Mouse (Mus musculus) kidney, postnatal 4 days (tissue): Measurements from ENCODE around the gene P4ha1.
"Not testable (repeated sequence)": the region's sequence is repeated elsewhere in the genome, so short reads cannot be mapped to it uniquely, and the experiment has no call there.

Experiments
- DNase-seq, 2 experiments: peaks; one replicate each; pipeline ENCODE4 v3.0.0; 2021; ENCODE audit warnings: mixed read lengths in 2 of 2

Gene P4ha1

DNA sequence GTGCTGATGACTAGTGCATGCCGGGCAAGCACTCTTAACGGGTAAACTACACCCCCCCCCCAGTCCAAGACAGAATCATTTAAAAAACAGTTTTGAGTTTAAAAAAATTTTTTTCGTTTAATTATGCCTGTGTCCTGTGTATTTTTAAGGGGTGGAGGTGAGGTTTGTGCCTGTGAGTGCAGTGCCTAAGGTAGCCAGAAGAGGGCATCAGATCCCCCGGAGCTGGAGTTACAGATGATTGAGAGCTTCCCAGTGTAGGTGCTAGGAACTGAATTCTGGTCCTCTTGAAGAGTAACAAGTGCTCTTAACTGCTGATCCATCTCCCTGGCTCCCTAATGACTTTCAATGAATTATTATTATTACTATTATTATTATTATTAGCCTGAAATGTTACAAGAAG, 55.6 kb downstream of the P4ha1 start:
- DNase-seq: no peak

DNA sequence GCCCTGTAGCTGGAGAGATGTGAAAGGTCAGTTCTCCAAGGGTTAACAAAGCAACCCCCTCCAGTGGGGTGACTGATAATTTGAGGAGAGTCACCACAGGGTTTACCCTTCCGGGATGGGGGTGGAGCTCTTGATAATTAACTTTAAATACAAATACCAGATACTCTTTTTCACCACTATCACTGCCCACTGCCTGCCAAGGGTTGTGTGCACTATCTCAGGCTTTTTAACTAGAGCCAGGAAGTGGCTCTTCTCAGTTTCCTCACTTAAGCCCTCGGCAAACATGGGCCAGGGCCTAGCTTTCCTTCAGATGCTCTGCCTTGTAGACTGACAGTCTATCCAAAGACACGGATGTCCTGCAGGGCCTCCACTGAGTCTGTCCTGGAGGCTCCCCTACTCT, 56.8 kb downstream of the P4ha1 start:
- no peak for DNase-seq

DNA sequence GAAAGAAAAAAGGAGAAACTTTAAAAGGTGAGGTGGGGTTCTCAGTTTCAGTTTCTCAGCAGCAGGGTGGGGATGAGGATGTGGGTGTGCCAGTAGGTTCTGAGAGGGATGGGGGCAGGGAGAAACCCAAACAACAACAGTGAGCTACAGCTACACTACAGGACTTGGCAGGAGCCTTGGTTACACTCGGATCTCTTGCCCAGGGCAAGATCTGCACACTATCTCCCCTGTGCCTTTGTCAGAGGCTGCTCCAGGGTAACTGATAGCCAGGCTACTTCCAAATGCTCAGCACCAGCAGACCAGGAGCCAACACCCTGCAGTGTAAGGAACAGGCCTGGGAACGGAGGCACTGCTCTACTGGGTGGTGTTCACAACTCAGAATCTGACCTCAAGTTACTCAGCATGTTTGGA, 57.3 kb downstream of the P4ha1 start:
- DNase-seq: no peak

DNA sequence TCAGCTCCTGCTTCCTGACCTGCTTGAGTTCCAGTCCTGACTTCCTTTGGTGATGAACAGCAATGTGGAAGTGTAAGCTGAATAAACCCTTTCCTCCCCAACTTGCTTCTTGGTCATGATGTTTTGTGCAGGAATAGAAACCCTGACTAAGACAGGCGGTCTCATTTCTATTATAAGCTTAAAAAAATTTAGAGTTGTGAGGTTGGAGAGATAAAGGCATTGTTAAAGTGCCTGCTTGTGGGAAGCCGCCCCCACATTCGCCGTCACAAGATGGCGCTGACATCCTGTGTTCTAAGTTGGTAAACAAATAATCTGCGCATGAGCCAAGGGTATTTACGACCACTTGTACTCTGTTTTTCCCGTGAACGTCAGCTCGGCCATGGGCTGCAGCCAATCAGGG, 58.5 kb downstream of the P4ha1 start:
- DNase-seq: not testable (repeated sequence)

DNA sequence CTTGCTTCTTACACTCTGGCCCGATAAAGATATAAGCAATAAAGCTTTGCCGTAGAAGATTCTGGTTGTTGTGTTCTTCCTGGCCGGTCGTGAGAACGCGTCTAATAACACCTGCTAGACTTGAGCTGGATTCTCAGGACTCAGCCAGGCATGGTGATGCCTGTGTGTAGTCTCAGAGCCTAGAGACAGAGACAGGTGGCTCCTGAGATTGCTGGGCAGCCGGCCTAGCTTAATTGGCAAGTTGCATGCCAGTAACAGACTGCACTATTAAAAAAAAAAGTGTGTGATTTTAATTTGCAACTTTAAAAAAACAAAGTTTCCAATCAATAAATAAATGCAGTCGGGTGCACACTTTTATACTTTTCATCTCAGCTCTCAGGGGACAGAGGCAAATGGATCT, 63.9 kb downstream of the P4ha1 start:
- DNase-seq: no peak

DNA sequence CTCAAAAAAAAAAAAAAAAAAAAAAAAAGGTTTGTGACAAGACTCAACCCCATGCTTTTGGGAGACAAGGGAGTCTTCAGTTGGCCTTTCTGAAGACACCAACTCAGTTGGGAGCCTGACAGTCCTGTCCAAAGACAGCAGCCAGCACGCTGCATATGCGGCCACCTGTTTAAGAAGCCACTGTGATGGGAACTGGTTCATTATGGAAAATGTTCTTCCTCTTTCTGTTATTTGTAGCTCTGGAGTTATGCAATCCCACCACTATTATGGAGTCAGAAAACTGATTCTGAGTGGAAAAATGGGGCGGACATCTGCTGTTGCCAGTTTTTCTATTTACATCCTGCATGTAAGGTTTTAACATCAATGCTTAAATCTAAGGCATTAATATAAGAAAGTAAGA, 66.6 kb downstream of the P4ha1 start:
- DNase-seq: no peak

DNA sequence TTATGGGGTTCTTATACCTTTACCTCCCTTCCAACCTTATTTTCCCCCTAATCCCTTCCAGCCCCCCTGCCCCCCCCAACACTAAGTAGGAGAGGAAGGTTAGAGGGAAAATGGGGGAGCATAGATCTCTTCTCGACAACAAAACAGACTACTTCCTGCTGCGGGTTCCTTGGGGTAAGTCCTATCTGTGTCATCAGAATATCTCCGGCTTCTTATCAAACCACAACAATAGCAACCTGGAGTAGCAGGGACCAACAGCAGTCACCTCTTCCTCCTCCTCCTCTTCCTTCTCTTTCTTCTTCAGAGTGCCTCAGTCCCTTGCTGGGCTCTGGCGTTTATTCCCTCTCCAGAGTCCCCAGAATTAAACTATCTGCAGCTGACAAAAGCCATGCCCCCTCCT, 68.8 kb downstream of the P4ha1 start:
- DNase-seq: no peak

DNA sequence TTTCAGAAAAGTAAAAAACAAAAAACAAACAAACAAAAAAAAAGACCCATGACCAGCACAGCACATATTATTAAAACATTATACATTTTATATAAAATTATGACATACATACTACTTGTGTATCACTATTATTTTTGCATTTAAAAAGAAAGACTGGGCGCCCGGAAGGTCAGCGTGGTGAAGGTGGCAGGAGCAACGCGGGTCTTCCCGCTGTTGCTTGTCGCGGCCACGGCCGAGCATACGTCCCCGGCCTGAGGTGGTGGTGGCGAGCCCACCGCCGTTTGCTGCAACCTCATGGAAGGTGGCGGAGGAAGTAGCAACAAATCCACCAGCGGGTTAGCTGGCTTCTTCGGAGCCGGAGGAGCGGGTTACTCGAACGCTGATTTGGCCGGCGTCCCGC, 72.4 kb downstream of the P4ha1 start, which contains the start of gene Gm10273:
TSS of gene Gm10273 (plus strand) at position 172 of the 400 bp plus-strand sequence.
- not testable (repeated sequence) for DNase-seq

DNA sequence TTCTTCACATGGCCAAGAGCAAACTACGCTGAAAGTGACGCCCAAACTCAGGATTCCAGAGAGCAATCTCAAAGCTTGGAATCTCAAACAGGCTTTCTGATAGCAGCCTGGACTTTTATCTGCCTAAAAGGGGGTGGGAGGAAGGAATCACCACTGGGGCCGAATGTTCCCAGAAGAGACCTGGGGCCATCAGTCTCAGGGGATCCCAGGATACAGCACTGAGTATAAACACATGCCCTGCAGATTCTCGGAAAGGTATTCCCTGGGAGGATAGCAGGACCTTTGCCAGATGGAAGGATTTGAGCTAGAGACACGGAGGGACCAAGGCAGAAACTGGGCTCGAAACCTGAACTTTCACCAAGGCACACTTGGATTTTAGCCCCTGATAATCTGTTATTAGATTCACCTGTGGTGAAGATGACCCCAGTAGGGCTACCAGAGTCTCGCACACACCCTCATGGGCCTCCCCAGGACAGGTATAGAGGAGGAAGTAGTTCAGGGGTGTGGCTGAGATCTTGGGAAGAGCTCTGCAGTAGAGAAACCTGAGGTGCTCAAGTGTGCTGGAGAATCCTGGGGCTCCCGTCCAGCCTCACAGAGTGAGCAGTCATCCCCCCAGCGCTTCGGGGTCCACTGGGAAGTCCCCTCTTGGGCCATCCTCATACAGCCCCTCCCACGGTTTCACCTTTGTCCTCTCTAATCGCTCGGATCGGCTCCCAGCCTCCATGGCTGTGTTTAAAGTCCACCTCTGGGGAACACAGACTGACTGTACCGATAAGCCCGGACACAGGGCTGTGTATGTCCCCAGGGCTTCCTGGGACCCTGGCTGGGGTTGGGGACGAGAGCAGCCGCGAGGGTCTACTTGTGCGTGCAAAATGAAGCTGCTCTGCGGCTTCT, 80.0 kb downstream of the P4ha1 start, which contains the start of gene Pla2g12b:
TSS of gene Pla2g12b (plus strand) at position 762 of the 894 bp plus-strand sequence.
- DNase-seq: peak in 1 of 2 experiments; percentile 12

DNA sequence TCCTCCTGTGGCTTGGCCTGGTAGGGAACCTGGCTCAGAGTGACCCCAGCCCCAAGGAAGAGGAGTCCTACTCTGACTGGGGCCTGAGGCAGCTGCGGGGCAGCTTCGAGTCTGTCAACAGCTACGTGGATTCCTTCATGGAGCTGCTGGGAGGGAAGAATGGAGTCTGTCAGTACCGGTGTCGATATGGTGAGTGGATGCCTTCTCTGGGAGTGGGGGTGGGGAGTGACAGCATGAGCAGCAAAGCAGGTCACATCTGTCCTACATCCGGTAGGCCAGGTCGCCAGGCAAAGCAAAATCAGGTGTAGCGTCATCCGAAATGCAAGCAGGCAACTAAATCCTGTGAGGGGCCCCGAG, 80.7 kb downstream of the P4ha1 start:
- no peak for DNase-seq

DNA sequence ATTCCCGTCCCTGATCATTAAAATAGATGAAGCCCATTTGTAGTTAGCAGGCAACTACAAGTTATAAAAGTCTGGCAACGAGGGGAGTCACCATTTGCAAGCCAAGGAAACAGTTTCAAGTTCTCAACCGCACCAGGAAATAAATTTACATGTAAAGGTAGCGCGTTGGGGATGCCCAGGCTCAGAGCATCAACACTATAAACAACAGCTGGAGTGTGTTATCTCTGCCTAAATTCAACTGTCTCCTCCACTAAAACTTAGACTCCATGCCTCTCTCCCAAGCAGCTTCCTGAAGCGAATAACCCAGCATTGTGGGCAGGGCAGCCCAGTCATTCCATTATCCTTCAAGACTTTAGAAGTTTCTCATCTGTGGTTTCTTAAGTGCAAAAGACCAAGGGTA, 85.4 kb downstream of the P4ha1 start:
- no peak for DNase-seq

DNA sequence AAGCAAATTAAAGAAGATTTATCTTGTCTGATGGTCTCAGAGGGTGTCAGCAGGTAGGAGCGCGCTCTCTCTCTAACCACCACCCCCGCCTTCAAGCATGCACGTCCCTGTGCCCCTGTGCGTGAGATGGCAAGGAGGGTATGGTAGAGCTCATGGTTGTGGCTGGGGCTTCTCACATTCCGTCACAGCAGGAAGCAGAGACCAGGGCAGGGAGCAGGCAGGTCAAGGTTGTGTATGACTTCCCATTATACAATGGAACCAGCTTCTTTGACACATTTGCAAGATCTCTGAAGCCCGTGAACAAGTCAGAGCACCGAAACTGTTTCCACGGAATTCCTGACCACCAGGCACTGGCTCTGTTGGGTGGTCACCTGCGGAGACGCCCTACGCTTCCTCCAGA, 87.2 kb downstream of the P4ha1 start:
- DNase-seq: no peak

DNA sequence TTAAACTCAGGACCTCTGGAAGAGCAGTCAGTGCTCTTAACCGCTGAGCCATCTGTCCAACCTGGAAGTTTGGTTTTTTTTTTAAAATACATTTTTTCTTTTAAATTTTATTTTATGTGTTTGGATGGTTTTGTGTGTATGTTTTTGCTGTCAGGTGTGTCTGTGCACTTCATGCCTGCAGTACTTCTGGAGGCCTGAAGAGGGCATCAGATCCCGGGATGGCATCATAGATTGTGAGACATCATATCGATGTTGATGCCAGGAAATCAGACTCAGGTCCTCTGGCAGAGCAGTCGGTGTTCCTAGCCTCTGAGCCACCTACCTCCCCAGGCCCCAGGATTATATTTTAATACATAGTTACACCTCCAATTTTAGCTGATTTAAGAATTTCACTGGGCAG, 90.6 kb downstream of the P4ha1 start:
- no peak for DNase-seq

DNA sequence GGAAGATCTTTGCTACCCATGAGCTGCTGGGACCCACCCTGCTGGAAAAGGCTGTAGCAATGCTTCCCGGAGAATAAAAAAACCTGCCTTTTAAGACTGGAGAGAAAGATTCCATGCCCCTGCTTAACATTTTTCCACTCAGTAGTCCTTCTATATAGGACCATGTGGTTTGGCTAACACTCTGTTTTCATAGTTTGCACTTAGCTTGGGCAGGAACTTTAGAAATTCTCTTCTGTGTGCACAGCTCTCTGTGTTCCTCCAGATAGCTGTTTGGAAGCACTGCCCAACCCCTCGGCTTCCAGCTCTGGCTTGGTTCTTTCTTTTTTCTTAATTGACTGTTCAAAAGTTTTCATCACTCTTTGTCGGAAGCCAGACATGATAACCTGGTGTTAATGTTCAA, 93.5 kb downstream of the P4ha1 start:
- DNase-seq: no peak

DNA sequence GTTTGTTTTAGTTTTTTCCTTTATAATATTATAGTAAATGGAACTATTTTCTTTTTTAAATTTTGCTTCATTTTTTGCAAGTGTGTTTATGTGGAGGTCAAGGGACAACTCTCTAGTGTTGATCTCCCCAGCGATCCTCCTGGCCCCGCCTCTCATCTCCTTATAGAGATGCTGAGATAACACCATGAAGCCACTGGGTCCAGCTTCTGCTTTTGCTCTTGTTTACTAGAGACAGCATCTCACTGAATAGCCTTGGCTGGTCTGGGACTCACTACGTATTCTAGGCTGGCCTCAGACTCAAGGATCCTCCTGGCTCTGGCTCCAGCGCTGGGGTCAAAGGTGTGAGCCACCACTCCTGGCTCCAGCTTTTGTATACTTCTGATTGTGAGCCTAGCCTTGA, 96.4 kb downstream of the P4ha1 start:
- no peak for DNase-seq
